Mouse (Mus musculus) megakaryocyte progenitor cell, adult 5-6 weeks (primary cell): ENCODE measurements around the gene Clpx. TPM values are rescaled to one million over a fixed set of nuclear protein-coding genes. Genes with fewer than 3 reads are reported as not detected.

ENCODE experiments used
- ATAC-seq: replicated peaks from 2 replicates; pipeline ENCODE4 v1.8.0; 2016; ENCODE audit warnings: mild to moderate bottlenecking, moderate TSS enrichment, inconsistent platforms; ENCODE audit not compliant: poor library complexity
- total RNA-seq, 2 experiments: library from RNA; stranded (forward) in 1 of 2; stranded (reverse) in 1 of 2; fragments of 157-497, 149-512 nt in 1 of 2; fragments of 200-1000 nt in 1 of 2; gene quantifications; 2 replicates each; pipeline versions ENCODE4 v1.2.3 to v1.2.4; 2015 to 2017

Gene Clpx
- total RNA-seq, 2 experiments from 2014 or later: 24.8 to 46.6 TPM

DNA sequence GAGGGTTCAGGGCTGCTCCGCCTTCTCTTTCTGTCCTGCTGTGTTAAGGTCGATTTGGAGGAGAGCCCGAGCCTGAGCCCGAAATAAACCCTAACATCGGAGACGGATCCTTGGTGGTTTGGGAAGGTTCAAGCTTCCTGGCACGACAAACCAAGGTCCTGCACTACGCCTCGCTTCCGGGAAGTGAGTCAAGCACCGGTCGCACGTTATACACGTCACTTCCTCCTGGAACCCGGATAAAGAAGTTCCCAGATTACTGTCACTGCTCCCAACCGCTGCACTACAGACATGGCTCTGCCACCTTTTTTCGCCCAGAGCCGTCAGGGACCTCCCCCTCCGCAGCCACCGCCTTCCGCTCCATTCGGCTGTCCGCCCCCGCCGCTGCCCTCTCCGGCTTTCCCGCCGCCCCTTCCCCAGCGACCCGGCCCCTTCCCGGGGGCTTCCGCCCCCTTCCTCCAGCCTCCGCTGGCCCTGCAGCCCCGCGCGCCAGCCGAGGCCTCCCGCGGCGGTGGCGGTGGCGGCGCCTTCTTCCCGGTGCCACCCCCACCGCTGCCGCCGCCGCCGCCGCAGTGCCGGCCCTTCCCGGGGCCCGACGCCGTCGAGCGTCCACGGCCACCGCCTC lies 51.9 kb downstream of the Clpx start, which contains the start of gene Pdcd7:
Gene Pdcd7 (plus strand): TSS at position 251 of the 622 bp plus-strand sequence.
- ATAC-seq: peak; percentile 98

DNA sequence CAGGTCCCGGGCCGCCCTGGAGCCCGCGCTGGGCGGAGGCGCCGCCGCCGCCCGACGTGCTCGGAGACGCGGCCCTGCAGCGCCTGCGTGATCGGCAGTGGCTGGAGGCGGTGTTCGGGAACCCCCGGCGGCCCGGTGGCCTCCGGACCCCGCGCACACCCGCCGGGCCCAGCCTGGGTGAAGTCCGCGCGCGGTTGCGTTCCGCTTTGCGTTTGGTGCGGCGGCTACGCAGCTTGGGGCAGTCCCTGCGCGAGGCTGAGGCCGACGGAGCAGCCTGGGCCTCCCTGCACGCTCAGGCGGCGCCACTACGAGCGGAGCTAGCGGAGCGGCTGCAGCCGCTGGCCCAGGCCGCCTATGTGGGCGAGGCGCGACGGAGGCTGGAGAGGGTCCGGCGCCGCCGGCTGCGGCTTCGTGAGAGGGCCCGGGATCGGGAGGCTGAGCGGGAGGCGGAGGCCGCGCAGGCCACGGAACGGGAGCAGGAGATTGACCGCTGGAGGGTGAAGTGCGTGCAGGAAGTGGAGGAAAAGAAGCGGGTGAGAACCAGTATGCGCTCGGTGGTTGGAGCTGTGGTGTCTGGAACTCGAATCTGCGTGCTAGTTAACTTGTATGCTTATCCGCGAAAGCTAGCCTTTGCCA lies 52.5 kb downstream of the Clpx start:
- peak; percentile 46 for ATAC-seq

DNA sequence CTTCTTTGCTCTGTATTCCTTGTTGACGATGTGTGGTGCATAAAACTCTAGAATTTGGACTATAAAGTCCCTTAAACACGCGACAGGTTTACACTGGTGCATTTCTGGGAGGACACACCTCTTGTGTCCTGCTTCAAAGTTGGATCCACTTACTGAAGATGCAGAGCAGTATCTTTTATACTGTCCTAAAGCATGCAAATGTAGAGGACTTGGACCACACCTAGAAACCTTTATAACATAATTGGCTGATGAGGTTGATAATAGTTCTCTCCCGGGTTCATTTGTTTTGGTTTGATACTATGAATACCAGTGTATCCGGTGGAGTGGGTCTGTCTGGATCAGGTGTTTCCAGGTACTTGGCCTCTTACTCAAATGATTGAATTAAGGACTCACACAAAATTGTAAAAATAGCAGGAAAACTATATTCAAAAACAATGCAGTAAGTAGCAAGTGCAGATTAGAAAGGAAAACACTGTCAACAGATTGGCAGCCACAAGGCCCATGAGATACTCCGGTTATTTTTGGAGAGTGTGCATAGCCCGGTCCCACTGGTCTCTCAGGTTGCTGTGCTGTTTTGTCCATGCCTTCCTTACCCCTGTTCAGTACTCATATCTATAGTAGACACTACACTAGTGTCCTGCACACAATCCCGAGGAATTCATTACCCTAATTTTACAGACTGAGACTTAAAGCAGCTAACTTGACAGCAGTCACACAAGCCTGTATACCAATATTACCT lies 53.2 kb downstream of the Clpx start:
- ATAC-seq: no peak

DNA sequence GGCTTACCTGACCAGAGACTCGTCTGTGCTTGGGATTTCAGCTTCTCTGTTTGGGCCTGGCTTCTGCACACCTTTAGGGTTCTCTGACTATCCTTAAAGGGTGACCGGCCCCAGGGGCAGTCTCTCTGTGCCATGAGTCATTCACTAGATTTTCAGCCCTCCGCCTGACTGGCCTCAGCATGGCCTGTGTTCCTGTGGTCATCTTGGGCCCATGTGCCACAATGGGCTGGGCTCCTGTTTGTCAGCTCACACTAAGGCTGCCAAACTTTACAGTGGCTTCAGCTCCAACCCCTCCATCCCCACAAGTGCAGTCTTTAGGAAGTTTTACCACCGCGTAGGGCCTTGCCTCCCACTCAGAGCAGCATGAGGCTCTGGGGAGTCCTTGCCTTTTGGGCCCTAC lies 59.2 kb downstream of the Clpx start:
- no peak for ATAC-seq

DNA sequence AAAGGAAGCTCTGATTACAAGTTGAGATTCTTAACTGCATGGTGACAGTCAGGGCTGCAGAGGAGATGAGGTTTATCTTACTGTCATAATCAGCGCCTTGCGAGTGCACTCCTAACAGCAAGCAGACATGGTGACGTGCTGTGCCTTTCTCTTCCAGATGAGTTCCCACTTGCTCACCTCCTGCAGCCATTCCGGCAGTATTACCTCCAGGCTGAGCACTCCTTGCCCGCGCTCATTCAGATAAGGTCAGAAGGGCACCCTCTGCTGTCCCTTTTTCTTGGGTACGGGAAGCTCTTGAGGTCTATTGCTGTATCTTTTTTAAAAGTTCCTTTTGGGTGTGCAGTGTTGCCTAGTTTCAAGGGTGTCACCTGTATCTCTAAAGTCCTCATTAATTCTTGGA lies 62.5 kb downstream of the Clpx start:
- ATAC-seq: no peak

DNA sequence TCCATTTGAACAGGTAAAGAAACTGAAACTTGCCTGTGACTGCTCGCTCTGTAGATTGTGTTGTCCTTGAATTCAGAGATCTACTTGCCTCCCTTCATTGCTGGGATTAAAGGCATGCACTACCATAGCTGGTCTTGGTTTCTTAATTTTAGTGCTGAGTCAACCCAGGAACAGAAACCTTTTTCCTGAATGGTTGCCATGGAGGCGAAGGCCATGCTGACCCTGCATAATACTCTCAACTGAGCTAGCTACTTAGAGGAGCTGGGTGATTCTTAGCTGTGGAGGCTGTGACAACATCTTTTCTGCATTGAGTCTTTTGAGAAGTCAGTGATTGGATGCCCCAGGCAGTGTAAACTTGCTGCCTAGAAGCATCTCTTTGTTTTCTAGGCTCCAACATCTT lies 62.9 kb downstream of the Clpx start:
- no peak for ATAC-seq

DNA sequence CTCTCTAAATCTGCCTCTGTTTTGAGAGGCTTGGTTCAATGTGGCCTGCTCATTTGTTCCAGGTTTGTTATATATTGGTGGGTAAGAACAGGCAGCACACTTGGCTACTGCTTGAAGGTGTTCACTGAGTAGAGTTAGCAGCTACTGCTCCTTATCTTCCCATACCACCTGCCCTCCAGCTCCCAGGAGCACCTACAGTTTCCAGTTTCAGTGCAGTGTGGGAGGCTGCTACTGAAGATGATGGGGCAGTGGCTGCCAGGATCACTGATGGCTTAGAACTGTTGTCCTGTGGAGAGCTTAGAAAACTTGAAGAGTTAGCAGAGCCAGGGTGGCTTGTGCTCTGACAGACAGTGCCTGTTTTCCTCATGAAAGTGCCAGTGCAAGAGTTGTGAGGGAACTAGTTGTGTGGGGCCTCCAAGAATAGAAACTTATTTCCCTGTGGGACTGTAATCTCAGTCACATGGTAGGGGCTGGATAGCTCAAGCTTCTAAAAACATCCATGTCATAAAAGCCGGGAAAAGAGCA lies 65.0 kb downstream of the Clpx start:
- peak; percentile 50 for ATAC-seq

DNA sequence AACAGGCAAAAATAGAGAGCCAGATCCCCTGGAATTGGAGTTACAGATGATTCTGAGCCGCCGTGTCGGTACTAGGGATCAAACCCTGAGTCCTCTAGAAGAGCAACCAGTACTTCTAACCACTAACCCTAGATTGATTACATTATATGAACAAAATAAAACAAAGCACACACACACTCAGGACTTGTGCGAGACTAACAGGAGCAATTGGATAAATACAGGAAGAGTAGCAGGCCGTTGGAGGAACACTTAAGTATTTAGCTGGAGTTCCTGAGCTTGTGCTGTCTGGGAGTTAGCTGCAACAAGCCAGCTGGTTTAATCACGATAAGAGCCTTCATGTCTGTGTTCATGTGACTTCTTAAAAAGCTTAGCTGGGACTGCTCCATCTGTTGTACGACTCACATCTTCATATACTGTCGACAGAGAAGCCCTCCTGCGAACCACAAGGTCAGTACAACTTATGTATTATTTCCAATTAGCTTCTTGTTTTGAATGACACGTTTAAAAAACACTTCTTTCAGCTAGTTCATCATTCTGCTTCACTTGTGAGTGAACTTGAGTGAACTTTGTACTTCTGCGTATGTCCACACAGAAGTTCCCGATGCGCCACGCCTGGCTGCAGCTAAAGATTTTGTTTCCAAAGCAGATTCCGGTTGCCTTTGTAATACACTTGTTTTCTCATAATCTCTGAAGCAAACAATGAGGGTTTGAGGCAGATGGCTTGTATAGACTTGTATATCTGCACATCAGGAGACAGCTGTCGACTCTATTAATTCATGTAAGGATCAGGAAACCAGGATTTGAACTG lies 66.8 kb downstream of the Clpx start, which contains the start of gene Ubap1l:
Gene Ubap1l (plus strand): TSS at position 401 of the 808 bp plus-strand sequence.
- ATAC-seq: no peak

DNA sequence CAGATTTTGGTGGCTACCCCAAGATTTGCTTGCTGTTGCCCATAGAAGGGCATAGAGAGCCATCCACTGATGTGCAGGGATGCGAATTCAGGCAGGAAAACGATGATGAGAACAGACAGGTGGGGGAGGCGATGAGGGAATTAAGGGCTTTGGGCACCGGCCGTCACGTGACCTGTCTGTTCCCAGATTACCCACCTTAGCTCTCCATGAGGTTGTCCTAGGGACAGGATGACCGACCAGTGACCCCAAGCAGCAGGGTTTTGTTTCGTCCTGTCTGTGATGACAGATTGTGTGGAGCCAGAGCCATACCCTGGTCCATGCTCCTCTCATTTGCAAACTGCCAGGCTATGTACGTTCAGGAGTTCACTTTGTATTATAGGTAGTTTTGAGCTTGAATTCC lies 69.6 kb downstream of the Clpx start:
- no peak for ATAC-seq

DNA sequence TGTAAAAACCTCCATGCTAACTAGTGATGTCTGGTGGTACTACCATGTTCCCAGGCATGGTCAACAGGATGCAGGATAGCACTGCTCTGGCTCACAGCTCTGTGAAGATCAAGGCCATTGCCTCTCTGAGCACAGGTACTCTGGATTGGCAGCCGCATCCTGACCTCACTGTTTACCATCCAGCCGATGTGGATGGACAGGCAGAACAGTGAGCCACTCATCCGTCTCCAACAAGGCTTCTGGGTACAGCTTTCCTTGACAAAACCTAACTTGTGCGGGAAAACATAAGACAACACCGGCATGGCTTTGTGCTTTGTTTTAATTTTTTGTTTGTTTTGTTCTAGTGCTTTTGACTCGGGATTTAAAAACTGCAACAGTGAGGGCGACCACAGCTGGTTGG lies 71.7 kb downstream of the Clpx start:
- ATAC-seq: no peak

DNA sequence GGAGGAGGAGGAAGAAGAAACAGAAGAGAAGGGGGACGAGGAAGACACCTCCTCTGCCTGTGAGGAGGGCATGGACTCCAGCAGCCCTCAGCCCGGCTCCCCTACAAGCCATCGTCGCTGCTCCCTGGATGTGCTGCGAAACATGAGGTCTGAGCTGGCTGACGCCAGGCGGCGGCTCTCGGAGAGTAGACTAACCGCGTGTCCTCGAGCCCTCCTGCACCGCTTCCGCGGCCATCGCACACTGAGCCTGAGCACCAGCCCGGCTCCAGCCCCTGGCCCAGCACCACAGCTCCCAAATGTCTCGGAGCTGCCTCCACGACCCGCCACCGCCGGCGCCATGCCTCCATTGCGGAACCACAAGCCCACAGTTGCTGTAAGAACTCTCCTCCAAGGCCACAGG lies 77.7 kb downstream of the Clpx start:
- ATAC-seq: no peak

DNA sequence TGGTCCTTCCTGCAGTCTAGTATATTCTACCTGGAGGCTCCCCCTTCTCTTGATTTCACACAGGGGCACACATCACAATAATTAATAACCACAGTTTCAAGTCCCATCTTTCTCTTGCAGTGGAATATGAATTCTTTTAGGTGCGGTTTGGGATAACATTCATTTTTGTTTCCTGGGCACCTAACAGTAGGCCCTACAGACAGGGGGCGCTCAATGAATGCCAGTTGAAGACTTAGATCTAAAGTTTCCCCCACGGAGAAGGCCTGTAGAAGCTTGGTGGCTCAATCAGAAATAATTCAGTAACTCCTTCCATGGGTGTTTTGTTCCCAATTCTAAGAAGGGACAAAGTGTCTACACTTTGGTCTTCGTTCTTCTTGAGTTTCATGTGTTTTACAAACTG lies 78.4 kb downstream of the Clpx start:
- ATAC-seq: no peak; the same call in 1 of the 2 replicates

DNA sequence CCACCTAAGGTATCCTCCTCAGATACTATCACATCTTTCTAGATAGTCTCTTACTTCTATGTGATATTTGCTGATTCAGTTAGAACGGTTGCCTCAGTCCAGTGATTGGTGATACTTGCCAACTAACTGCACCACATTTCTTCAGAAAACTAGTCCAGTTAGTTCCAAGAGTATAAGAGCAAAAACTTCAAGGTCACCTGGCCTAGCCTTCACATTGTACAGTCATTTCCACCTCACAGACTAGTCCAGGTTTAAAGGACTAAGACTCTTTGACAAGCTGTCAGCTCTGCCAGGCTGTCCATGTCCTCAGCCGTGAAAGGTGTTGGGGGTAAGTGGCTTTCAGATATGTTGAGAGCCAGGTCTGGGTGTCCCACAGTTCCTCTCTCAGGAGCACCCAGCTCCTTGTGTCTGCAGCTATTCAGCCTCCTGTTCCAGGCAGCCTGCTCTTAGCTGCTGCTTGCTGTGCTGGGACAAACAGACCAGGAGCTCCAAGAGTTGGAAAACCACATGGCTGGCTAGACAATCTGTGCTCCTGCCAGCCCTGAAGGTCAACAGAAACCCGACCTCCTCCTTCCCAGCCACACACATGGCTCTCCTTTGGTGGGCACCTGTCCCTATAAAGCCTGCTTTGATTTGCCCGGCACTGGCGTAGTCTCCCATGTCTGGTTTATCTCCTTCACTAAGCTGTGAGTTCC lies 80.6 kb downstream of the Clpx start:
- ATAC-seq: no peak

DNA sequence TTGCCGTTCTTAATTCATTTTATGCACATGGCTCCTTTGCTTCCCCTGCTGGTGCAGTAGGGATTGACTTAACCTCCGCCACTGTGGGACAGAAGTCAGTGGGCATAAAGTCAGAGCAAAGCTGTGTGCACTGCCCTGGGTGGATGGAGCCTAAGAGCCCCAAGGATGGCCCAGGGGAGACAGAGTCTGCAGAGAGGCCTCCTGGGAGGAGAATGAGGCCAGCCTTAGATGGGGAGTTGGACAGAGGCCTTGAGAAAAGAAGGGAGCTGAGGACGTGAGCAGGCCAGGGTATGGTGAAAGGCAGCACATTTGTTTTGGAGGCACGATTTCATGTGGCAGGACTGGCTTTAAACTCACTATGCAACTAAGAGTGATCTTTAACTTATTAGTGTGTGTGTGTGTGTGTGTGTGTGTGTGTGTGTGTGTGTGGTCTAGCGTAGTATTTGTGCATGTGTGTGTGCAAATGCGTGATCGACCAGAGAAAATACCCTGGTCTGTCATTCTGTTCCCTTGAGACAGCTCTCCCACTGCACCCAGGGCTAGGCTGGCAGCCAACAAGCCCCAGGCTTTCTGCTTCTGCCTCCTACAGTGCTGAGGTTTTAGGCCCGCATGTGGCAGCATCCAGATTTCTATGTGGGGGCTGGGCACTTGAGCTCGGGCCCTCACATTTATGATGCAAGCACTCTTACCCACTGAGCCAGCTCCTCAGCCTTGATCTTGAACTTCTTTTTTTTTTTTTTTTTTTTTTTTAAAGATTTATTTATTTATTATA lies 81.3 kb downstream of the Clpx start:
- no peak for ATAC-seq

Other genes with a start within 250 kb of the Clpx start
- gene Igdcc4, start 192.8 kb upstream of the Clpx start, total RNA-seq (2015): 0.02 TPM in 1 of 2 replicates, not detected in the other
- gene Igdcc4, start 192.8 kb upstream of the Clpx start, total RNA-seq (2017): under 0.01 and 0.07 TPM in 2 replicates
- not detected in 2 replicates for gene Igdcc3, start 153.1 kb upstream of the Clpx start, total RNA-seq (2015)
- gene Igdcc3, start 153.1 kb upstream of the Clpx start, total RNA-seq (2017): not detected in 2 replicates
- gene Parp16, start 98.9 kb upstream of the Clpx start, total RNA-seq (2015): 3.2 and 3.3 TPM in 2 replicates
- gene Parp16, start 98.9 kb upstream of the Clpx start, total RNA-seq (2017): 2.8 and 3.1 TPM in 2 replicates
- gene Cilp, start 29.1 kb upstream of the Clpx start, total RNA-seq (2015): not detected in 2 replicates
- gene Cilp, start 29.1 kb upstream of the Clpx start, total RNA-seq (2017): not detected in 2 replicates
- gene Pdcd7, start 51.8 kb downstream of the Clpx start, total RNA-seq (2015): 16.8 and 20.1 TPM in 2 replicates
- gene Pdcd7, start 51.8 kb downstream of the Clpx start, total RNA-seq (2017): 18.2 and 28.5 TPM in 2 replicates
- not detected in 2 replicates for gene Ubap1l, start 66.8 kb downstream of the Clpx start, total RNA-seq (2015)
- 0.57 TPM in 1 of 2 replicates, not detected in the other for gene Ubap1l, start 66.8 kb downstream of the Clpx start, total RNA-seq (2017)
- 0.10 TPM in 1 of 2 replicates, not detected in the other for gene Kbtbd13, start 97.4 kb downstream of the Clpx start, total RNA-seq (2015)
- gene Kbtbd13, start 97.4 kb downstream of the Clpx start, total RNA-seq (2017): 0.17 and 0.37 TPM in 2 replicates
- not detected in 2 replicates for gene Rasl12, start 104.2 kb downstream of the Clpx start, total RNA-seq (2015)
- gene Rasl12, start 104.2 kb downstream of the Clpx start, total RNA-seq (2017): not detected in 2 replicates
- gene Slc51b, start 128.7 kb downstream of the Clpx start, total RNA-seq (2015): not detected in 2 replicates
- not detected in 2 replicates for gene Slc51b, start 128.7 kb downstream of the Clpx start, total RNA-seq (2017)
- gene Mtfmt, start 141.5 kb downstream of the Clpx start, total RNA-seq (2015): 26.6 and 27.2 TPM in 2 replicates
- gene Mtfmt, start 141.5 kb downstream of the Clpx start, total RNA-seq (2017): 16.4 and 19.5 TPM in 2 replicates
- 56.3 and 57.2 TPM in 2 replicates for gene Spg21, start 166.7 kb downstream of the Clpx start, total RNA-seq (2015)
- 62.7 and 75.8 TPM in 2 replicates for gene Spg21, start 166.7 kb downstream of the Clpx start, total RNA-seq (2017)
- not detected in 2 replicates for gene Ankdd1a, start 225.9 kb downstream of the Clpx start, total RNA-seq (2015)
- not detected in 2 replicates for gene Ankdd1a, start 225.9 kb downstream of the Clpx start, total RNA-seq (2017)